Mouse (Mus musculus): ENCODE measurements at regions not wholly inside any gene's neighbourhood (a gene's known extent, or its start where the extent isn't known, plus 50 kb on each side); places are given as distances from the start of the nearest gene placed in this dataset.
A peak's percentile ranks its signal among the peaks of the same experiment; 100 is the strongest.

DNA sequence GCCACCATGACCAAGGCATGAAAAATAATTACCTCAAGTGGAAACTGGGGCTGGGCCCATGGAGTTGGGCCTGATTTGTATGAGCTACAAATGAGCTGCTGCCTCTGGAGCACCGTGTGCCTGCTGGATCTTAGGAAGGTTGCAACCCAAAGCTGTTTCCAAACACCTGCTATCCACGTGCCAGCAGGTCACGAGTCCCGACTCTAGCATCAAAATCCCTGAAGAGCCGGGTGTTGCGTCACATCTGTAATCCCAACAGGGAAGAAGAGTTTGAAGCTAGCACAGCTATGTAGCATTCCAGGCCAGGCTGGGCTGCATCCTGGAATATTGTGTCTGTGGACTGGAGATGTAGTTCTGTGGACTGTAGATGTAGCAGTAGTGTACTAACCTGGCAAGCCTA is 93.7 kb upstream of the Vps8 start:
- peaks cover 26% of the 10 kb centered on the region for H3K4me1 ChIP-seq (ENCODE audit: control insufficient read depth)
- H3K9me3 ChIP-seq (ENCODE audit: control insufficient read depth, low read length) = no peaks in the 10 kb centered on the region
- H3K36me3 ChIP-seq (ENCODE audit: control insufficient read depth) = peaks cover 7% of the 10 kb centered on the region
- H3K27me3 ChIP-seq (ENCODE audit: control insufficient read depth) = no peaks in the 10 kb centered on the region
- TF ChIP-seq TAL1 (IDR thresholded peaks at IDR 0.05; ENCODE audit: low read length) = no peak
- TF ChIP-seq GATA1 (IDR thresholded peaks at IDR 0.05; ENCODE audit: low read length) = no peak
- no peak overlapping the region for H3K4me3 ChIP-seq (replicated peaks)

DNA sequence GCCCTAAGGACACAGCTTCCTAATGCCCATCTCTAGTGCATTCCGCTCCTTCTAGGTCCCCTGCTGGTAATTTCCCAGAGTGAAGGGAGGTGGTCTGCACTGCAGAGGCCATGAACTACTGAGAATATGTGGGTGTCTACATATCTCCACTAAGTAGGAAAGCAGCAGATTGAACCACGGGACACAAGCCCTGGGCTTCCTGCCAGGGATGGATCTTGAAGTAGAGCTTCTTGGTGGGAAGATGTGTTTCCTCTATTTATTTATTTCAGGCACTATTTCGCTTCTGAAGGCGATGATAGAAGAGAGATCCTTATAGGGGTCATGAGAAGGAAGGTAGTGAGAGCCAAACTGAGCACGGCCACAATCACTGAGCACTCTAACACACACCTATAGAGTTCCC is 91.7 kb upstream of the Vps8 start:
- Histone ChIP-seq H3K27me3 (ENCODE audit: control insufficient read depth) (no peaks in the 10 kb centered on the region), H3K36me3 (ENCODE audit: control insufficient read depth) (peaks cover 7% of the 10 kb centered on the region), H3K4me1 (ENCODE audit: control insufficient read depth) (peaks cover 28% of the 10 kb centered on the region), H3K4me3 (replicated peaks) (no peak overlapping the region), H3K9me3 (ENCODE audit: control insufficient read depth, low read length) (no peaks in the 10 kb centered on the region)
- no peak for TF ChIP-seq TAL1 (IDR thresholded peaks at IDR 0.05; ENCODE audit: low read length)
- no peak for TF ChIP-seq GATA1 (IDR thresholded peaks at IDR 0.05; ENCODE audit: low read length)

DNA sequence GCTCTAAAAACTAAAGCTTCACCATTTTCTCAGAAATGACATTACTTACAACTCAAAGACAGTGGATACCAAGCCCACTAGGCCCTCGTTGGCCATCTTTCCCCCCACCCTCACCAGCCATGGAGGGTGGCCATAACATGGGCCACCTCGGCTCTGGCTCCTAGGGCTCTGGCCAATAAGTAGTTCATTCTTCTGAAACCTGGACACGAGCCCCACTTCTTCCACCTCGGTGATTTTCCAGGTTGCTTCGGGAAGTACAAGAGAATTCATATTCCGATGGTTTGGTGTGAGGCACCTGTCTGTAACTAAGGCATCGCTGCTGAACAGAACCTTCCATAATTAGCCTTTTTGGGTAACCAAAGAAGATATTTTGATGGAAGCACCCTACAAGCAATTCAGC is 90.5 kb upstream of the Vps8 start:
- H3K9me3 ChIP-seq (ENCODE audit: control insufficient read depth, low read length) = no peaks in the 10 kb centered on the region
- peaks cover 7% of the 10 kb centered on the region for H3K36me3 ChIP-seq (ENCODE audit: control insufficient read depth)
- peak overlapping the region; percentile 64 for H3K4me3 ChIP-seq (replicated peaks)
- TF ChIP-seq GATA1 (IDR thresholded peaks at IDR 0.05; ENCODE audit: low read length) (no peak), TAL1 (IDR thresholded peaks at IDR 0.05; ENCODE audit: low read length) (no peak)
- H3K27me3 ChIP-seq (ENCODE audit: control insufficient read depth) = no peaks in the 10 kb centered on the region
- H3K4me1 ChIP-seq (ENCODE audit: control insufficient read depth) = peaks cover 28% of the 10 kb centered on the region

DNA sequence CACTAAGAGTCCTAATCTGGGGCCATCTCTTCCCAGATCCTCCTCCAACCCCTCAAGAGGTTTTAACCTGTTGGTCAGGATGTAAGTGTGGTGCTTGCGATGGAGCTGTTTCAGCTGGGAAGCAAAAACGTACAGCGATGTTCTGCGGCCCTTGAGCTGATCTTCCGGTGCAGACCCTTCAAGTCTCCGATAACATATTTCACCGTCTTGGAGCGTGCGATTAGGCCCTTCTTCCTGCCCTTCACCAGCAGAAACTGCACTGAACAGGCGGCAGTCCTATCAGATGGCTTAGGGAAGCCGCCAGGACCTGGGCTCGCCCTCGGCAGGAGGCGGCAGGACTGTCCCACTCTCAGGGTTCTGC is 90.1 kb upstream of the Vps8 start:
- peaks cover 7% of the 10 kb centered on the region for H3K36me3 ChIP-seq (ENCODE audit: control insufficient read depth)
- TF ChIP-seq TAL1 (IDR thresholded peaks at IDR 0.05; ENCODE audit: low read length) (no peak), GATA1 (IDR thresholded peaks at IDR 0.05; ENCODE audit: low read length) (peak; percentile 76)
- H3K4me1 ChIP-seq (ENCODE audit: control insufficient read depth) = peaks cover 28% of the 10 kb centered on the region
- peak overlapping the region; percentile 64 for H3K4me3 ChIP-seq (replicated peaks)
- no peaks in the 10 kb centered on the region for H3K27me3 ChIP-seq (ENCODE audit: control insufficient read depth)
- no peaks in the 10 kb centered on the region for H3K9me3 ChIP-seq (ENCODE audit: control insufficient read depth, low read length)

DNA sequence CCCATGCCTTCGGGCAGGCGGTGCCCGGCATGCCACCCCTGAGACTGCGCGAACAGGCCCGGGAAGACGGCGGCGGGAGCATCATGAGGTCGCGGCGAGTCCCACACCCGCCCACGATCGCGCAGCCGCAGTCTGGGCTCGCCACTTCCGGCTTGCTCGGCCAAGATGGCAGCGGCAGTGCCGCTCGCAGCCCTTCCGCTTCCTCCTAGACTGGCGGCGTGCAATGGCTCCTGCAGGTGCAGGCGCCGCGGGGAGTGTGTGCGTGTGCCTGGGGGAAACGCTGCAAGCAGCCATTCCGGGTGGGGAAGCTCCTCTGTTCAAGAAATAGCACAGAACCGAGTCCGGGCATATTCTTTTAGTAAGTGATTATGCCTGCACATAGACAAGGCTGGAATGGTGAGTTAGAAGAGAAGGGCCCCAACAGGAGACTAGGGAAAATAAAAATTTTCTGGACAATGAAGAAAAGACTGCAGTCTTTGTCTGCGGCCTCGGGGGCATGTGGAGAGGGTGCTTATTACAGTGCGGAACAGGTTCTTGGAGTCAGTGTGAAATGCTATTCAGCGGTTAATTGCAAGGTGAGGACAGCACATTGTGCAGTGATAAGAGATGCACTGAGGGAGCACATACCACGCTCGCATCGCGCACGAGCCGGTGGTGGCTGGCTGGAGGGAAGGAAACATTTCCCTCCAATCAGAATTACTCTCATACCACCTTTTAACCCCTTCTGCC is 89.5 kb upstream of the Vps8 start:
- no peaks in the 10 kb centered on the region for H3K9me3 ChIP-seq (ENCODE audit: control insufficient read depth, low read length)
- H3K36me3 ChIP-seq (ENCODE audit: control insufficient read depth) = peaks cover 7% of the 10 kb centered on the region
- TF ChIP-seq GATA1 (IDR thresholded peaks at IDR 0.05; ENCODE audit: low read length) = no peak
- peak overlapping the region; percentile 64 for H3K4me3 ChIP-seq (replicated peaks)
- no peaks in the 10 kb centered on the region for H3K27me3 ChIP-seq (ENCODE audit: control insufficient read depth)
- peaks cover 28% of the 10 kb centered on the region for H3K4me1 ChIP-seq (ENCODE audit: control insufficient read depth)

DNA sequence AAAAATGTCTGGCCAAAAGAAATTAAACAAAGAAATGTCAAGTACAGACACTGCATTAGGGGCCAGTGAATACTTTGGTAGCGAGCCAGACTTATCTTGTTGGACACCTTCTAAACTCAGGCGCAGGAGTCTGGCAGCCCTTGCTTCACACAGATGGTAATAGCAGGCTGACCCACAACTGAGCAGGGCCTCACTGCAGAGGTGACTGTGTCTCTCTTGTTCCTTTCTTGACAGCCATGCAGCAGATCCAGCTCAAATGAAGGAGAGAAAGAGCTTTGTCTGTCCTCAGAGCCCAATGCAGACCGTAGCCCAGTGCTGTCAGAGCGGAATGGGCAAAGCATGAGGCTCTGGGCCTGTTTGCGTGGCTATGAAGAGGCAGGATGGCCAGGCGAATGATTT is 83.9 kb upstream of the Vps8 start:
- Histone ChIP-seq H3K4me1 (ENCODE audit: control insufficient read depth) (peaks cover 4% of the 10 kb centered on the region), H3K36me3 (ENCODE audit: control insufficient read depth) (no peaks in the 10 kb centered on the region), H3K9me3 (ENCODE audit: control insufficient read depth, low read length) (no peaks in the 10 kb centered on the region), H3K27me3 (ENCODE audit: control insufficient read depth) (no peaks in the 10 kb centered on the region), H3K4me3 (replicated peaks) (no peak overlapping the region)
- TF ChIP-seq TAL1 (IDR thresholded peaks at IDR 0.05; ENCODE audit: low read length) = no peak
- no peak for TF ChIP-seq GATA1 (IDR thresholded peaks at IDR 0.05; ENCODE audit: low read length)

DNA sequence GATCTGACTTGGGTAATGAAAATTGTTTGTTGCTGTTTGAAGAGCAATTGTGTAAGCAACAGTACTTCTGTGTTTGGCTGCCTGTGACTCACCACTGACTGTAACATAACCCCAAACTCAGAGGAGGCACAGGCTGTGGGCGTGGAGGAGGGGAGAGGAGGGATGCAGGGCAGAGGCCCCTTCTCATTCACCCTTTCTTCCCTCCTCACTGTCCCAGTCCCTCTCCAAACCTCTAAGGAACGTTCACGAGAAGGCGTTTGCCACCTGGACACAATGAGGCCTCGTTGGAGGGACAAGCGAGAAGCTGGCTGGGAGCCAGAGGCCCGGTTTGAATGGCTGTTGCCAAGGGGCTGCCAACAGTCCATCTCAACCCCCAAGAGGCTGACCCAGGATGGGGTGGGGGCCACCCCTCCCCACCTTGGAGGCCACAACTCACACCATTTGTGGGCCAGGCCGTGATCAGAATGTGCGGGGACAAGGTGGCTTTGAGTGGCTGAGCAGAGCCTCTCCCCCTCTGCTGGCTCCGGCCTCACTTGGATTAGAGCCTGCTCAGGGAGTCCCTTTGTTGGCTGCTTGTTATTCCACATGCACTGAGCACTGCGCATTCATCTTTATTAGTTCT is 83.3 kb upstream of the Vps8 start:
- H3K36me3 ChIP-seq (ENCODE audit: control insufficient read depth) = no peaks in the 10 kb centered on the region
- H3K9me3 ChIP-seq (ENCODE audit: control insufficient read depth, low read length) = no peaks in the 10 kb centered on the region
- no peaks in the 10 kb centered on the region; the same call in 1 of the 2 replicates for H3K4me1 ChIP-seq (ENCODE audit: control insufficient read depth)
- TF ChIP-seq GATA1 (IDR thresholded peaks at IDR 0.05; ENCODE audit: low read length) (no peak), TAL1 (IDR thresholded peaks at IDR 0.05; ENCODE audit: low read length) (no peak)
- H3K4me3 ChIP-seq (replicated peaks) = no peak overlapping the region
- no peaks in the 10 kb centered on the region for H3K27me3 ChIP-seq (ENCODE audit: control insufficient read depth)

DNA sequence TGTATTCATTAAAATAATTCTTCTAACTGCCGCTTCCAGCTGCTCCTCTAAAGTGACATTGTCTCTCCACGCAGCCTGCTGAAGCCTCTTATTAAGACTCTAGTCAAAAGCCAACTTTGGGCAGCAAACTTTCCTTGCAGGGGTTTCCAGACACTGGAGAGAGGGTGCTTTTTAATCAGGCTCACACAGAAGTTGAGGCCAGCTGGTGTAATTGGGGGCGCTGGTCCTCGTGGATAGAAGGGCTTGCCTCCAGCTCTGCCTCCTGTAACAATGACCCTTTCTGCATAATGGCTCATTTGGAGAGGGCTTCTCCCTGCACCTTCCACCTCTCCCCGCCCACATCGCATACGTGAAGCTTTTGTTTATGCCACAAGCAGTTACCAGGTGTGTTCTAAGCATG is 82.8 kb upstream of the Vps8 start:
- Histone ChIP-seq H3K36me3 (ENCODE audit: control insufficient read depth) (no peaks in the 10 kb centered on the region), H3K4me1 (ENCODE audit: control insufficient read depth) (no peaks in the 10 kb centered on the region; the same call in 1 of the 2 replicates), H3K4me3 (replicated peaks) (no peak overlapping the region), H3K9me3 (ENCODE audit: control insufficient read depth, low read length) (no peaks in the 10 kb centered on the region), H3K27me3 (ENCODE audit: control insufficient read depth) (0 out of 2 replicates have a peak, but pooled peaks cover under 1% of the 10 kb centered on the region)
- no peak for TF ChIP-seq TAL1 (IDR thresholded peaks at IDR 0.05; ENCODE audit: low read length)
- TF ChIP-seq GATA1 (IDR thresholded peaks at IDR 0.05; ENCODE audit: low read length) = no peak

DNA sequence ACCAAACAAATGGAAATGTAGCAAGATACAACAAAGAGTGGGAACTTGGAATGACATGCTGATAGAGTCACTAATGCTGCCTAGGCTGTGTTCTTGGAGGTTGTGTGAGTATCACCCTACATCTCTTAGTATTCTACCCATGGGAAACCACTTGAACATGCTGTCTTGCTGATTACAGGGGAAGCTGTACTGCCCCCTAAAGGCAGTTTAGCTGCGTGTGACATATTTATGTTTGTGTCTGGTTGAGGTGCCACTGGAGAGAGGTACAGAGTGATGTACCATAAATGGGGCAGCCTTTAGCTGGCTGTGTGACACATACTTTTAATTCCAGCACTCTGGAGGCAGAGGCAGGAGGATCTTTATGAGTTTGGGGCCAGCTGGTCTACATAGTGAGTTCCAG is 73.0 kb upstream of the Vps8 start:
- Histone ChIP-seq H3K4me3 (replicated peaks) (no peak overlapping the region), H3K27me3 (ENCODE audit: control insufficient read depth) (peaks cover 39% of the 10 kb centered on the region), H3K36me3 (ENCODE audit: control insufficient read depth) (no peaks in the 10 kb centered on the region), H3K4me1 (ENCODE audit: control insufficient read depth) (peaks cover 6% of the 10 kb centered on the region), H3K9me3 (ENCODE audit: control insufficient read depth, low read length) (peaks cover 5% of the 10 kb centered on the region)
- TF ChIP-seq TAL1 (IDR thresholded peaks at IDR 0.05; ENCODE audit: low read length) = no peak
- TF ChIP-seq GATA1 (IDR thresholded peaks at IDR 0.05; ENCODE audit: low read length) = no peak
